In the genomic region with DNA sequence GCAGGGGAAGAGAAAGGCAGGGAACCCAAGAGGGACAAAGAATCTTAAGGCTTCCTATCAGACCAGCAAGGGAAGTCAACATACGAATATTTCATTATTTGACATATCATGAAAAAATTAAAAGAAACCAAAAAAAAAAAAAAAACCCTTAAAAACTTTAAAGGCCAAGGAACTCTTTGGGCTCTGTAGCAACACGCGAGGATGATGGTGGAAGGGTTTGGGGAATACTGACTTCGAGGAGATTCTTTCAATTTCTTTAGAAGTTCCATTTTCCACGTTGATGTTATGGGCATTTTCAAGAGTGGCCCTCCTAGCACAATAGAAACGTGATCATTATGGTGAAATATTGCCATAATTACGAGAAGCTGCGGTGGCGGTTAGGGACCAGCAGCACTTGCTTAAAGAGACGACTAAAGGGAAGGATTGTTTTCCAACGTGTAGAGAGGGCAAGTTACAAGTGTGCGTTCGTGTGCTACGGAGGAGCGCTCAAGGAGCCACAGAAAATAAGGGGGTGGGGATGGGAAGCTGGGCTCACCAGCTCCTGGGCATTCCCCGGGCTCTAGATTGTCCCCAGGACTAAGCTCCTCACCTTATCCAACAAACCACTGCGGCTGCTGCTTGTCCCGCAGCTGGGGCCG, we compare ENCODE assay signal across 8 mouse cellular contexts. TPM values are rescaled to one million over a fixed set of nuclear protein-coding genes. Genes with fewer than 3 reads are reported as not detected.
DNase-seq lines count a peak whose midpoint lies in the region; ATAC-seq and TF ChIP-seq lines count a peak whose summit lies in the region.

No protein-coding gene starts in this region.

- TF ChIP-seq CTCF in cerebellum, adult 2 months (IDR thresholded peaks at IDR 0.05; ENCODE audit: borderline replicate concordance, insufficient read depth, low read depth, low read length) = no peak
- TF ChIP-seq CTCF in thymus, adult 2 months (IDR thresholded peaks at IDR 0.05; ENCODE audit: borderline replicate concordance, control insufficient read depth, extremely low read depth, insufficient read depth, low read length, poor library complexity) = no peak

- H3K27me3 ChIP-seq in cerebellum, adult 2 months (ENCODE audit: control insufficient read depth, insufficient read depth, low read length) = no peaks in the 10 kb centered on the region
- H3K27me3 ChIP-seq in thymus, adult 2 months (ENCODE audit: control insufficient read depth, insufficient read depth, low read length) = no peaks in the 10 kb centered on the region
- no peaks in the 10 kb centered on the region for H3K27me3 ChIP-seq in liver, embryonic 16.5 days (ENCODE audit: control insufficient read depth, insufficient read depth, low read depth, low read length)

- H3K4me3 ChIP-seq in cerebellum, adult 2 months (replicated peaks; ENCODE audit: insufficient read depth, low read depth, low read length) = peak overlapping the region; percentile 86
- H3K4me3 ChIP-seq in thymus, adult 2 months (ENCODE audit: control insufficient read depth, insufficient read depth, low read length) = peak overlapping the region; percentile 68
- peak overlapping the region; percentile 85 for H3K4me3 ChIP-seq in liver, embryonic 16.5 days (ENCODE audit: low read depth, low read length)

- peaks cover 10% of the 10 kb centered on the region for H3K36me3 ChIP-seq in thymus, adult 2 months (ENCODE audit: control insufficient read depth, insufficient read depth, low read length)
- H3K36me3 ChIP-seq in liver, embryonic 16.5 days (ENCODE audit: control insufficient read depth, insufficient read depth) = peaks cover 8% of the 10 kb centered on the region

- TF ChIP-seq POLR2A in cerebellum, adult 2 months (IDR thresholded peaks at IDR 0.05; ENCODE audit: borderline replicate concordance, insufficient read depth, low read length) = no peak
- no peak for TF ChIP-seq POLR2A in thymus, adult 2 months (IDR thresholded peaks at IDR 0.05; ENCODE audit: control insufficient read depth, extremely low read depth, insufficient read depth, low read length, poor library complexity)

- DNase-seq in cerebellum, adult 2 months = no peak
- no peak for DNase-seq in cerebellum, adult 11-12 months
- no peak for DNase-seq in thymus, adult 2 months
- no peak for DNase-seq in thymus, postnatal 14 days
- no peak for DNase-seq in urinary bladder, postnatal 10 days (ENCODE audit: low spot score)
- no peak for DNase-seq in embryo, embryonic 10.5 days (ENCODE audit: low spot score)
- DNase-seq in layer of hippocampus, adult 9-10 months (ENCODE audit: low spot score) = no peak

- ATAC-seq in liver, embryonic 16.5 days (ENCODE audit: low read depth) = peak; percentile 11; the same call in 1 of the 2 replicates

- H3K4me2 ChIP-seq in liver, embryonic 16.5 days (ENCODE audit: low read depth, low read length) = peak overlapping the region; percentile 74

- peak overlapping the region; percentile 91 for H3K9ac ChIP-seq in liver, embryonic 16.5 days (ENCODE audit: low read depth, low read length)

- WGBS in cerebellum, adult 2 months = under 1% methylated on average over 19 of the region's 19 CpGs
- under 1% methylated on average over 19 of the region's 19 CpGs for WGBS in thymus, adult 2 months
- WGBS in liver, embryonic 16.5 days (ENCODE audit: insufficient replicate concordance) = 1% methylated on average over 19 of the region's 19 CpGs

- peak overlapping the region; percentile 31; the same call in 1 of the 2 replicates for H3K27ac ChIP-seq in cerebellum, adult 2 months (ENCODE audit: insufficient read depth, low read length)
- H3K27ac ChIP-seq in thymus, adult 2 months (ENCODE audit: control insufficient read depth, insufficient read depth, low read length) = peak overlapping the region; percentile 32; the same call in 1 of the 2 replicates
- peak overlapping the region; percentile 68 for H3K27ac ChIP-seq in liver, embryonic 16.5 days (ENCODE audit: low read length)

- no peaks in the 10 kb centered on the region for H3K9me3 ChIP-seq in liver, embryonic 16.5 days (replicated peaks; ENCODE audit: control insufficient read depth, low read length)

- peaks cover 5% of the 10 kb centered on the region for H3K4me1 ChIP-seq in cerebellum, adult 2 months (ENCODE audit: control insufficient read depth, insufficient read depth, low read length)
- H3K4me1 ChIP-seq in thymus, adult 2 months (replicated peaks; ENCODE audit: control insufficient read depth, insufficient read depth, low read length) = peaks cover 13% of the 10 kb centered on the region
- H3K4me1 ChIP-seq in liver, embryonic 16.5 days (ENCODE audit: control insufficient read depth, low read depth, low read length) = peaks cover 21% of the 10 kb centered on the region

RNA-seq across cellular contexts. Expression of a gene that starts 0.6 kb away (rescaled TPM):
- 0.34 and 0.59 TPM in 2 replicates for polyA plus RNA-seq in cerebellum, adult 2 months (2012; rRNA removed)
- 26.0 and 36.9 TPM in 2 replicates for polyA plus RNA-seq in thymus, adult 2 months (2012; rRNA removed)
- polyA plus RNA-seq in liver, embryonic 16.5 days (2015; fragmentation: Nextera tagmentation; extraction: Ambion mirVana) = not detected in 2 replicates

RNA-seq across cellular contexts. Expression of a gene that starts 5.0 kb away (rescaled TPM):
- 76.8 and 78.5 TPM in 2 replicates for polyA plus RNA-seq in cerebellum, adult 2 months (2012; rRNA removed)
- 83.7 and 91.7 TPM in 2 replicates for polyA plus RNA-seq in thymus, adult 2 months (2012; rRNA removed)
- polyA plus RNA-seq in liver, embryonic 16.5 days (2015; fragmentation: Nextera tagmentation; extraction: Ambion mirVana) = 189 and 192 TPM in 2 replicates

RNA-seq across cellular contexts. Expression of a gene that starts 30.1 kb away (rescaled TPM):
- polyA plus RNA-seq in cerebellum, adult 2 months (2012; rRNA removed) = 2.9 and 3.1 TPM in 2 replicates
- polyA plus RNA-seq in thymus, adult 2 months (2012; rRNA removed) = 32.1 and 49.1 TPM in 2 replicates
- polyA plus RNA-seq in liver, embryonic 16.5 days (2015; fragmentation: Nextera tagmentation; extraction: Ambion mirVana) = 5.1 and 5.2 TPM in 2 replicates

Comparison
In these comparisons a context has a peak if more than half of its experiments do, and no peak if none do; other contexts are left out.
1. RNA of a gene that starts 0.6 kb away (polyA plus RNA-seq): 26.0 to 36.9 TPM in thymus, adult 2 months; 0.34 to 0.59 TPM in cerebellum, adult 2 months and not detected in liver, embryonic 16.5 days; every median in the first group is over 10 times any median in the second.
2. Peak in every context shown above with its lines, with median percentiles within 50 percentile points of each other: H3K27ac ChIP-seq and H3K4me3 ChIP-seq.